Mouse (Mus musculus): ENCODE results near the gene Rpl13a. TPM values are rescaled to one million over a fixed set of nuclear protein-coding genes. Genes with fewer than 3 reads are reported as not detected.

The Rpl13a gene
- 557 TPM for polyA plus RNA-seq (2014; fragmentation: Illumina TruSeq; extraction: RNeasy Lipid Tissue Mini Kit (QIAGEN cat#74804))

DNA sequence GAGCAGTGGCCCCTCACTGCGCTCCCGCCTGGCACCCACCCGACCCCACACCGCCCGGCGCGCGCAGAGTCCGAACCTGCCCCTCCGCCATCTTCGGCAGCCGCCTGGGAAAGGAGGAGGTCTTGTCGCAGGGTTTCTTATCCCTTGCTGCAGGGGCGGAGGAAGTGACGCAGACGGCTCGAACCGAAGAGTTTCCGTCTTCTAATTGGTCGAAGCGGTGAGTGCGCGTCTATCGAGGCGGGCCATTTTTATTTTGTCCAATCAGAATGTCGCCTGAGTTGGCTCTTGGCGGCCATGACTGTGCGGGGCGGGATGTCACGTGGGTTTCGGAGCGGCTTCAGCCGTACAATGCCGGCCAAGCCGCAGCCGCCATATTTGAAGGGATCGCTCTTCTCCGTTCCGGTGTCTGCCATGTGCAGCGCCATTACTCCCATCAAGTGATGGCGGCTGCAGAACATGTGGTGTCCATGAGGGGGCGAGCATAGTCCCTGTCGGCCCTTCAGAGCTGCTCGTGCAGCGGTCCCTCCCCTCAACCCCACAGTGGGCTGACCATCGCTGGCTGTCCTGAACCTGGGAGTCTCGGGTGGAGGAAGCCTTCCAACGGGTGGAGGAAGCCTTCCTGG is at the start of gene Rpl13a:
Rpl13a (minus strand) TSS at position 138 of the 623 bp plus-strand sequence.

DNA sequence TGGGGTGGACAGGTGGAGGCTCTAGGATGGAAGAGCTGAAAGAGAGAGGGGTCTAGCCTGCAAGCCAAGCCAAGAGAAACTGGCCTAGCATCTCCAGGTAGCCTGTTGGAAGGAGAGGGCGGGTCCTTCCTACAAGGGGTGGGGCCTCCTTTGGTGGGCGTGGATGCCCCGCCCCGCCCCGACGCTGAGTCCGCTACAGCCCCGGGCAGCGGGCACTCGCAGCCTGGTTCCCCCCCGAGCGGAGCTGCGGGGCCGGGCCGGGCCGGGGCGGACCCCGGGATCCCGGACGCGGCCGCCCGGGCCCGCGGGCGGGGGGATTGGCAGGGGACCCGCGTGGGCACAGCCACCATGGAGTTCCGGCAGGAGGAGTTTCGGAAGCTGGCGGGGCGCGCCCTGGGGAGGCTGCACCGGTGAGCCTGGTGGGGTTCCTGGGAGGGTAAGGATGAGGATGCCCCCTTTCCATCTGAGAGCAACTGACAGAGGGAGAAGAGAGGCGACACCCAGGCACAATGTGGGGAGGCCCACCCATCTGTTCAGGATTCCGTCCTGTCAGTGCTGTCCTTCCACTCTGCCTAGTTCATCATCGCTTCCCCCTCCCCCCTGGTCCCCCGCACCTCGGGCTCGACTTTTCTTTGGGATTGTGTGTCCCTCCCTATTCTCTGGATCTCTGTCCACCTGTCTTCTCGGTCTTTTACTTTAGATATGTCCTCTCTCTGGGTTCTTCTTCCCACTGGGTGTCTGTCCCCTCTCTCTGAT is 35.4 kb upstream of the Rpl13a start, which contains the start of gene Slc17a7:
Slc17a7 (plus strand) TSS at position 215 of the 756 bp plus-strand sequence.

DNA sequence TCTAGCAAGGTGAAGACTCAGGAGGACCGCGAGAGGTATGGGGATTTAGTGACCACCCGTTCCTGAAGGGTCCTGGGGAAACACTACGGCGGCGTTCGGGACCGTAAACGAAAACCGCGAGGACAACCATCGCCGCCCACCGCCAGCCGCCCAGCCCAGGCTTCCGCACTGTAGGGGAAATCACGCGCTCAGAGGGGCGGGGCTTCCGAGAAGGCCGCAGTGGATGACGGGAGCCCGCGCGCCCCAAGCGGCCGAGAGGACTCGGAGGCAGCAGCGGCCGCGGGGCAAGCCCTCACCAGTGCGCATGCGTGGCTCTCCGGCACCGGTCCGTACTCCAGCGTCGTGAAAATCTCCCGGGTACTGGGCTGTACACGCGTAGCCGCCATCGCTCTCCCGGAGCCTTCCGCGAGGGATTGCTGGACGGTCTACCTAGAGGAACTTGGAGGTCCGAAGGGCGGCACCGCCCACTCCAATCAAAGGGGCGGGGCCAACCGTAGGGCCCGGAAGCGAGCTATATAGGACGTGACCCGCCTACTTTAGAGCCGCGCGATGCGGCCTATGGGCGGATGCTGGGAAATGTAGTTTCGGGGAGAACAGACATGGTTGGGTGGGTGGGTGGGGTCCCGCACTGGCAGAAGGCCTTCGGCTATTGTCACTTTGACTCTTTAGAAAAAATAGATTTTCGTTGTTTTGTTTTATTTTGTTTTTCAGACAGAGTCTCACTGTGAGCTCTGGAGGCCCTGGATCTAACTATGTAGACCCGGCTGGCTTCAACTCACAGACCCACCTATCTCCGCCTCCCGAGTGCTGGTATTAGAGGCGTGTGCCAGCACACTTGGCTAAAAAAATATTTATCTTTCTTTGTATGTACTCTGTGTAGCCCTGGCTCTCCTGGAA is 25.8 kb upstream of the Rpl13a start, which contains the start of the genes Pih1d1 and Aldh16a1:
Pih1d1 (plus strand) TSS at position 208 of the 897 bp plus-strand sequence.
Aldh16a1 (minus strand) TSS at position 489 of the 897 bp plus-strand sequence.

DNA sequence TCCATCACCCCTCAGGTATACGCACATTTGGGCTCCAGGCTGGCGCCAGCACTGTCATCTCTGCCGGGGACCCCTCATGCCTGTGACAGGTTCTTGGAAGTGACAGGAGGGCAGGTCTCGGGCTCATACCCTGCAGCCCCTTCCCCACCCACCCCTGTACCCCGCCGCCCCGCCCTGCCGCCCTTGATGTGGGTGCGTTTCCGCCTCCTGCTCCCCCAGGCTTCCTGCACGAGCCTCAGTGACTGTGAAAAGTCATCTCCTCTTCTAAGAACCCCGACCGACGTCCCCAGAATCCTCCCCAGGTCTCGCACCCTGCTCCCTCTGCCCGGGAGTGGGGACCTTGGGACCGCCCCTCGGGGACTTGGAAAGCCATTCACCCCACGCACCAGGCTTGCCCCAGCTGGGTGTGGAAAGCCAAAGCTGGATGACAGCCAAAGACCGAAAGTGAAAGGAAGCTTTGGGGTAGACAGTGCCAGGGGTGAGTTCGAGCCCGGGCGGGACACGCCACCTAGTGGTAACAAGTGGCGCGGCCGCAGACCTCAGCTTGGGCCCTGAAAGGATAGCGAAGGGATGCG is 7.5 kb upstream of the Rpl13a start, which contains the start of the genes Gm45713 and Flt3l:
Gm45713 (minus strand) TSS at position 239 of the 575 bp plus-strand sequence.
Flt3l (minus strand) TSS at position 440 of the 575 bp plus-strand sequence.

DNA sequence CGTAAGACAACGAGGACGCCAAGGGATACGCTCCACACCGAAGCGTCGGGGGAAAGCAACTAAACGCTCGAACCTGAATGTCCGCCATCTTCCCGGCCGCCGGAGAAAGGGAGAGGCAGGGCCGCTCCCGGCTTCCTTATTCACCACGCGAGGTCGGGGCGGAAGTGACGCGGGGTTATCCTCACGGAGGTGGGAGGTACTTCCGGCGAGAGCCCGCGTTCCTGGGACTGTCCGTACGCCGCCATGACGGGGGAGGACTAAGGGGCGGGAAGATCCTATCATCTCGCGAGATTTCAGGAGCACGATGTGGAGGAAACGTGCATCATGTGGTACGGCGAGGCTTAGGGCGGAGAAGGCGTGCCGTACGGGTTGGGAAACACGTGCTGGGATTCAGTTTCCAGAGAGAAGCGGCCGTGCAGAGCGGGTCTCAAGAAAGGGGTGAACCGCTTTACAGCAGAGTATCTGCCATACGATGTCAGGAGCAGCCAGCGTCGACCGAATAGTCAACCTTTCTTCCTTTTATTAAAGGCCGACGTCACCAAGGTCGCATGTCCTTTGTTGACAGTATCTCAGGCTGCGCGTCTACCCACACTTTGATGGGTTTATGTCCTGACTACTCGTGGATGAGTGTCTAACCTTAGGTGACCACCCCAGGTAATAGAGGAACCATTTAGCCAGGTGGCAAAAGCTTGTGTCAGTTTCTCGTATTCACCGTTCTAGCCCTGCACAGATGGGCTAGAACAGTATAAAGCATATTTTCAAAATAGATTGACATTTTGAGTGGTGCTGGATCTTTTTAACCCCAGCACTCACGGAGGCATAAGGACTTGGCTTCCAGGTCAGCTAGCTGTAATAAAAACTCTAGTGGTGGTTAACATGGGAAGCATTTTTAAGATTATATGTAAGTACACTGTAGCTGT is 4.1 kb downstream of the Rpl13a start, which contains the start of gene Rps11:
Rps11 (minus strand) TSS at position 216 of the 920 bp plus-strand sequence.

DNA sequence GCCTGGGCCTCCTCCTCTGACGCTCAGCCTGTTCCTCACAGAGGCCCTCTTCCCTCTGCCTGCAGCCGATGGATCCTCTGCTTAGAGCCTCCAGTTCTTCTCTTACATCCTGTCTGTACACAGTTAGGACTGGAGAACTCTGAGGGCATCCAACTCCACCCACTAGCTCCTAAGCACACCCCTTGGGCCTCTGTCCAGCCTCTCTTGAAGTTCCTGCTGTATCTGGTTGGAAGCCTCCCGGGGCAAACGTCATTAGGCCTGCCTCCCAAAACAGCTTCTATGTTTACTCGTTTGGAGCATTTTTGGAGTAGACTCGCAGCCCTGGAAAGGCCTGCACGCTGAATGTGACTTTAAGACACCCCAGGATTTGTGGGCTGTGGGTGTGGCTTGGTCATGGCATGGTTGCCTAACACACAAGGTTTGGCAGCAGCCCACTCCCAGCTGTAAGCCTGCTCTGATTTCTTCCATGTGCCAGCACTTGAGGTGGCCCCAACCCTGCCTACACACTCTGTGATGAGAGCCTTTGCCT is 24.8 kb downstream of the Rpl13a start, which contains the start of gene Fcgrt:
Fcgrt (minus strand) TSS at position 200 of the 529 bp plus-strand sequence.

DNA sequence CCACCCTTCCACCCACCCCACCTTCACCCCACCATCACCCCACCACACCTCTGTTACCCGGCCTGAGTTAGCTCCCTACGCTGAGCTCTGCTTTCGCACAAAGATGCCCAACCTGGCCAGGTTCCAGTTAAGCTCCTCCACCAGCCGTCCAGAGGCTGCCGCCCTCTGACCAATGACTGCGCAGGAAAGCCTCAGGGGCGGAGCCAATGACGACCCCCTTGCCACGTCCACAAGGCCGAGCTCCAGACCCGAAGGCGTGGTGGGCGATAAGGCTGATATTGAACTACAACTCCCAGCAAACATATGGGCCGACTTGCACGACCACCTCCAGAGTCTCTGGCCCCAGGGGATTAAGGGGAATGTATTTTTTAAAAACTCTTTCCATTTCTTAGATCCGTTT is 36.5 kb downstream of the Rpl13a start, which contains the start of gene Rcn3:
Rcn3 (minus strand) TSS at position 174 of the 400 bp plus-strand sequence.

Other genes with a start within 250 kb of the Rpl13a start
- gene Med25, start 236.0 kb downstream of the Rpl13a start, polyA plus RNA-seq (2014; fragmentation: Illumina TruSeq; extraction: RNeasy Lipid Tissue Mini Kit (QIAGEN cat#74804)), result 2.5 TPM
- gene Fuz, start 232.7 kb downstream of the Rpl13a start, polyA plus RNA-seq (2014; fragmentation: Illumina TruSeq; extraction: RNeasy Lipid Tissue Mini Kit (QIAGEN cat#74804)), result 3.2 TPM
- 20.6 TPM for gene Ap2a1, start 199.3 kb downstream of the Rpl13a start, polyA plus RNA-seq (2014; fragmentation: Illumina TruSeq; extraction: RNeasy Lipid Tissue Mini Kit (QIAGEN cat#74804))
- not detected for gene Tsks, start 185.6 kb downstream of the Rpl13a start, polyA plus RNA-seq (2014; fragmentation: Illumina TruSeq; extraction: RNeasy Lipid Tissue Mini Kit (QIAGEN cat#74804))
- 0.88 TPM for gene Cpt1c, start 153.9 kb downstream of the Rpl13a start, polyA plus RNA-seq (2014; fragmentation: Illumina TruSeq; extraction: RNeasy Lipid Tissue Mini Kit (QIAGEN cat#74804))
- gene Prmt1, start 142.2 kb downstream of the Rpl13a start, polyA plus RNA-seq (2014; fragmentation: Illumina TruSeq; extraction: RNeasy Lipid Tissue Mini Kit (QIAGEN cat#74804)), result 8.2 TPM
- 8.4 TPM for gene Irf3, start 131.1 kb downstream of the Rpl13a start, polyA plus RNA-seq (2014; fragmentation: Illumina TruSeq; extraction: RNeasy Lipid Tissue Mini Kit (QIAGEN cat#74804))
- gene Bcl2l12, start 130.0 kb downstream of the Rpl13a start, polyA plus RNA-seq (2014; fragmentation: Illumina TruSeq; extraction: RNeasy Lipid Tissue Mini Kit (QIAGEN cat#74804)), result 2.0 TPM
- gene Scaf1, start 112.4 kb downstream of the Rpl13a start, polyA plus RNA-seq (2014; fragmentation: Illumina TruSeq; extraction: RNeasy Lipid Tissue Mini Kit (QIAGEN cat#74804)), result 2.2 TPM
- gene Rras, start 110.8 kb downstream of the Rpl13a start, polyA plus RNA-seq (2014; fragmentation: Illumina TruSeq; extraction: RNeasy Lipid Tissue Mini Kit (QIAGEN cat#74804)), result 4.0 TPM
- 0.40 TPM for gene Prr12, start 75.9 kb downstream of the Rpl13a start, polyA plus RNA-seq (2014; fragmentation: Illumina TruSeq; extraction: RNeasy Lipid Tissue Mini Kit (QIAGEN cat#74804))
- 9.1 TPM for gene Nosip, start 66.3 kb downstream of the Rpl13a start, polyA plus RNA-seq (2014; fragmentation: Illumina TruSeq; extraction: RNeasy Lipid Tissue Mini Kit (QIAGEN cat#74804))
- 4.7 TPM for gene Prrg2, start 66.1 kb downstream of the Rpl13a start, polyA plus RNA-seq (2014; fragmentation: Illumina TruSeq; extraction: RNeasy Lipid Tissue Mini Kit (QIAGEN cat#74804))
- gene Rcn3, start 36.5 kb downstream of the Rpl13a start, polyA plus RNA-seq (2014; fragmentation: Illumina TruSeq; extraction: RNeasy Lipid Tissue Mini Kit (QIAGEN cat#74804)), result 0.31 TPM
- 14.4 TPM for gene Fcgrt, start 24.9 kb downstream of the Rpl13a start, polyA plus RNA-seq (2014; fragmentation: Illumina TruSeq; extraction: RNeasy Lipid Tissue Mini Kit (QIAGEN cat#74804))
- 474 TPM for gene Rps11, start 4.3 kb downstream of the Rpl13a start, polyA plus RNA-seq (2014; fragmentation: Illumina TruSeq; extraction: RNeasy Lipid Tissue Mini Kit (QIAGEN cat#74804))
- not detected for gene Gm45713, start 7.5 kb upstream of the Rpl13a start, polyA plus RNA-seq (2014; fragmentation: Illumina TruSeq; extraction: RNeasy Lipid Tissue Mini Kit (QIAGEN cat#74804))
- gene Flt3l, start 7.7 kb upstream of the Rpl13a start, polyA plus RNA-seq (2014; fragmentation: Illumina TruSeq; extraction: RNeasy Lipid Tissue Mini Kit (QIAGEN cat#74804)), result 3.9 TPM
- gene Pih1d1, start 25.5 kb upstream of the Rpl13a start, polyA plus RNA-seq (2014; fragmentation: Illumina TruSeq; extraction: RNeasy Lipid Tissue Mini Kit (QIAGEN cat#74804)), result 2.1 TPM
- gene Aldh16a1, start 25.8 kb upstream of the Rpl13a start, polyA plus RNA-seq (2014; fragmentation: Illumina TruSeq; extraction: RNeasy Lipid Tissue Mini Kit (QIAGEN cat#74804)), result 0.88 TPM
- not detected for gene Slc17a7, start 35.2 kb upstream of the Rpl13a start, polyA plus RNA-seq (2014; fragmentation: Illumina TruSeq; extraction: RNeasy Lipid Tissue Mini Kit (QIAGEN cat#74804))
- not detected for gene Gfy, start 50.8 kb upstream of the Rpl13a start, polyA plus RNA-seq (2014; fragmentation: Illumina TruSeq; extraction: RNeasy Lipid Tissue Mini Kit (QIAGEN cat#74804))
- gene Pth2, start 52.2 kb upstream of the Rpl13a start, polyA plus RNA-seq (2014; fragmentation: Illumina TruSeq; extraction: RNeasy Lipid Tissue Mini Kit (QIAGEN cat#74804)), result not detected
- not detected for gene Ccdc155, start 76.1 kb upstream of the Rpl13a start, polyA plus RNA-seq (2014; fragmentation: Illumina TruSeq; extraction: RNeasy Lipid Tissue Mini Kit (QIAGEN cat#74804))
- gene Dkkl1, start 83.4 kb upstream of the Rpl13a start, polyA plus RNA-seq (2014; fragmentation: Illumina TruSeq; extraction: RNeasy Lipid Tissue Mini Kit (QIAGEN cat#74804)), result not detected
- 10.9 TPM for gene Tead2, start 87.0 kb upstream of the Rpl13a start, polyA plus RNA-seq (2014; fragmentation: Illumina TruSeq; extraction: RNeasy Lipid Tissue Mini Kit (QIAGEN cat#74804))
- not detected for gene Cd37, start 110.4 kb upstream of the Rpl13a start, polyA plus RNA-seq (2014; fragmentation: Illumina TruSeq; extraction: RNeasy Lipid Tissue Mini Kit (QIAGEN cat#74804))
- gene Slc6a16, start 112.3 kb upstream of the Rpl13a start, polyA plus RNA-seq (2014; fragmentation: Illumina TruSeq; extraction: RNeasy Lipid Tissue Mini Kit (QIAGEN cat#74804)), result not detected
- gene Slc6a21, start 148.8 kb upstream of the Rpl13a start, polyA plus RNA-seq (2014; fragmentation: Illumina TruSeq; extraction: RNeasy Lipid Tissue Mini Kit (QIAGEN cat#74804)), result not detected
- gene Trpm4, start 205.0 kb upstream of the Rpl13a start, polyA plus RNA-seq (2014; fragmentation: Illumina TruSeq; extraction: RNeasy Lipid Tissue Mini Kit (QIAGEN cat#74804)), result 0.46 TPM
- gene Hrc, start 206.5 kb upstream of the Rpl13a start, polyA plus RNA-seq (2014; fragmentation: Illumina TruSeq; extraction: RNeasy Lipid Tissue Mini Kit (QIAGEN cat#74804)), result 0.31 TPM
- not detected for gene Ppfia3, start 238.3 kb upstream of the Rpl13a start, polyA plus RNA-seq (2014; fragmentation: Illumina TruSeq; extraction: RNeasy Lipid Tissue Mini Kit (QIAGEN cat#74804))
- gene Lin7b, start 241.8 kb upstream of the Rpl13a start, polyA plus RNA-seq (2014; fragmentation: Illumina TruSeq; extraction: RNeasy Lipid Tissue Mini Kit (QIAGEN cat#74804)), result not detected